Mouse (Mus musculus) ES-E14 (cell line): Measurements from ENCODE around the gene Fkbp10. TPM values are rescaled to one million over a fixed set of nuclear protein-coding genes. Genes with fewer than 3 reads are reported as not detected.
A peak's percentile ranks its signal among the peaks of the same experiment; 100 is the strongest.

Experiments used
- DNase-seq: peaks from one replicate; pipeline ENCODE4 v3.0.0-alpha.2; 2013; ENCODE audit warnings: low read depth, low spot score
- H3K27ac ChIP-seq: 2 replicates; pipeline ENCODE4 v1.5.1; 2012; ENCODE audit warnings: low read depth, mild to moderate bottlenecking, low read length, moderate library complexity, mixed read lengths; ENCODE audit not compliant: poor library complexity, insufficient read depth, severe bottlenecking
- H3K36me3 ChIP-seq: 2 replicates; pipeline ENCODE4 v1.6.1; 2012; ENCODE audit warnings: mild to moderate bottlenecking, low read length, moderate library complexity, mixed read lengths; ENCODE audit not compliant: control insufficient read depth, poor library complexity, insufficient read depth, severe bottlenecking
- H3K4me1 ChIP-seq, 2 experiments: fragments of 150-350 bp in 1 of 2; sonication (generic) in 1 of 2; 2 replicates each; pipeline ENCODE4 v1.6.1; 2012; ENCODE audit warnings: low read length in 2 of 2, mild to moderate bottlenecking in 1 of 2, mixed read lengths in 1 of 2; ENCODE audit not compliant: control insufficient read depth in 2 of 2, insufficient read depth in 2 of 2, poor library complexity in 1 of 2
- H3K4me3 ChIP-seq, 2 experiments: fragments of 150-350 bp in 1 of 2; sonication (generic) in 1 of 2; 2 replicates each; pipeline ENCODE4 v1.5.1; 2012; ENCODE audit warnings: low read length in 2 of 2, low read depth in 1 of 2, mild to moderate bottlenecking in 1 of 2, mixed read lengths in 1 of 2; ENCODE audit not compliant: insufficient read depth in 1 of 2, poor library complexity in 1 of 2, severe bottlenecking in 1 of 2
- H3K9ac ChIP-seq: 2 replicates; pipeline ENCODE4 v1.6.1; 2012; ENCODE audit warnings: low read depth, mild to moderate bottlenecking, low read length, mixed read lengths; ENCODE audit not compliant: poor library complexity, insufficient read depth, severe bottlenecking
- H3K9me3 ChIP-seq: fragments of 150-350 bp; sonication (generic); 2 replicates; pipeline ENCODE4 v1.6.1; 2012; ENCODE audit warnings: low read depth, mild to moderate bottlenecking, low read length; ENCODE audit not compliant: control insufficient read depth, insufficient read depth
- CHD2 ChIP-seq: IDR thresholded peaks from 2 replicates; pipeline ENCODE4 v1.6.1; 2014; ENCODE audit warnings: mild to moderate bottlenecking, low read depth, low read length, inconsistent platforms
- HCFC1 ChIP-seq: IDR thresholded peaks from 2 replicates; pipeline ENCODE4 v1.6.1; 2012; ENCODE audit warnings: low read length, inconsistent platforms, borderline replicate concordance; ENCODE audit not compliant: insufficient read depth
- MAFK ChIP-seq: IDR thresholded peaks from 2 replicates; pipeline ENCODE4 v1.6.1; 2014; ENCODE audit warnings: mild to moderate bottlenecking, low read depth, low read length, inconsistent platforms; ENCODE audit not compliant: insufficient read depth
- ZC3H11A ChIP-seq: IDR thresholded peaks from 2 replicates; pipeline ENCODE4 v1.6.1; 2012; ENCODE audit warnings: low read depth, mild to moderate bottlenecking, inconsistent platforms, low read length, borderline replicate concordance
- ZNF384 ChIP-seq: IDR thresholded peaks from 2 replicates; pipeline ENCODE4 v1.6.1; 2012; ENCODE audit warnings: low read depth, low read length, inconsistent platforms
- in situ Hi-C, 2 experiments: fragments of 600-800 bp; cut with MboI; formaldehyde crosslinking; loops; one replicate each; pipeline ENCODE4 v1.15.1; 2025; ENCODE audit warnings: low sequenced_read_pairs in 2 of 2, inconsistent platforms in 1 of 2; ENCODE audit not compliant: unreplicated experiment in 2 of 2
- total RNA-seq: library from RNA; depleted of rRNA; stranded (reverse); fragments of 300-350 nt; gene quantifications from 2 replicates; pipeline ENCODE4 v1.2.3, GENCODE M21; 2012

Fkbp10 gene
- total RNA-seq, 1 experiment = 73.3 TPM

DNA sequence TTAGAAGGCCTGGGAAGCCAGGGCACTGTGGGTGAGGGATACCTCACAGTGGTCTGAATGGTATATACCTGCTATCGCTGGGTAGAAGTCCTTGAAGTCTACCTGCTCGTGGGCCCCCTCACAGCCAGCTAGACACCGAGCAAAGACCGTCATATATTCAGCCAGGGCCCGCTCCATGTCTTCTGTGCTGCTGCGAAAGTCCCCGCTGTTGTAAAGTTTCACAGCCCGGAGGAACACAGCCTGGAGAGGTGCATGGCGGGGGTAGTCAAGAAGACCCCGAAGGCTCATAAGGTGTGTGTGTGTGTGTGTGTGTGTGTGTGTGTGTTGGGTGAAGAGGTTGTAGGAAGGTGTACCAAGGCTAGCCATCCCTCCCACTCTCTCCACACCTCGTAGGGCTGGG lies 2.0 kb upstream of the Fkbp10 start:
- no peak for DNase-seq
- in situ Hi-C loops = no loop called here
- peak overlapping the region; percentile 69 to 73 for H3K4me3 ChIP-seq
- H3K9me3 ChIP-seq = no peaks in the 10 kb centered on the region
- no peak overlapping the region for H3K27ac ChIP-seq
- H3K9ac ChIP-seq = peak overlapping the region; percentile 71; the same call in 1 of the 2 replicates
- H3K36me3 ChIP-seq = peaks cover 2% of the 10 kb centered on the region; the same call in 1 of the 2 replicates
- peaks cover 2 to 26% of the 10 kb centered on the region in 2 experiments; a peak in 3 of 4 replicates for H3K4me1 ChIP-seq
- TF ChIP-seq ZC3H11A (no peak), MAFK (no peak), CHD2 (no peak), HCFC1 (no peak), ZNF384 (no peak)

- in situ Hi-C loops = no loop called here
- peak within 1 kb of the TSS; percentile 69 to 73 for H3K4me3 ChIP-seq
Observed at GRCm38 (mm10) chr11:100414021-100414913, 1.2 kb upstream of the Fkbp10 start, which contains the start of gene P3h4. P3h4 (minus strand) TSS chr11:100414836.

GRCm38 (mm10) chr11:100421537-100421936 lies 6.0 kb downstream of the Fkbp10 start:
- Histone ChIP-seq H3K36me3 (peaks cover 5% of the 10 kb centered on the region; the same call in 1 of the 2 replicates), H3K9ac (no peak overlapping the region), H3K27ac (no peak overlapping the region), H3K4me1 (peaks cover 0 to 18% of the 10 kb centered on the region in 2 experiments; a peak in 1 of 4 replicates), H3K4me3 (no peak overlapping the region), H3K9me3 (no peaks in the 10 kb centered on the region)
- TF ChIP-seq CHD2 = no peak
- no peak for TF ChIP-seq ZNF384
- TF ChIP-seq HCFC1 = no peak
- TF ChIP-seq ZC3H11A = no peak
- TF ChIP-seq MAFK = no peak
- no peak for DNase-seq
- in situ Hi-C loops = no loop called here

More at GRCm38 (mm10) chr11:100414021-100414913, 1.2 kb upstream of the Fkbp10 start, which contains the start of gene P3h4:
- peak within 1 kb of the TSS; percentile 71 for H3K9ac ChIP-seq
- peaks cover 2 to 24% of the 10 kb centered on the region in 2 experiments; a peak in 3 of 4 replicates for H3K4me1 ChIP-seq
- no peak for TF ChIP-seq CHD2
- no peak for TF ChIP-seq ZNF384
- no peak for DNase-seq
- no peaks in the 10 kb centered on the region for H3K36me3 ChIP-seq
- H3K9me3 ChIP-seq = no peaks in the 10 kb centered on the region
- H3K27ac ChIP-seq = peak within 1 kb of the TSS; percentile 9; the same call in 1 of the 2 replicates

DNA sequence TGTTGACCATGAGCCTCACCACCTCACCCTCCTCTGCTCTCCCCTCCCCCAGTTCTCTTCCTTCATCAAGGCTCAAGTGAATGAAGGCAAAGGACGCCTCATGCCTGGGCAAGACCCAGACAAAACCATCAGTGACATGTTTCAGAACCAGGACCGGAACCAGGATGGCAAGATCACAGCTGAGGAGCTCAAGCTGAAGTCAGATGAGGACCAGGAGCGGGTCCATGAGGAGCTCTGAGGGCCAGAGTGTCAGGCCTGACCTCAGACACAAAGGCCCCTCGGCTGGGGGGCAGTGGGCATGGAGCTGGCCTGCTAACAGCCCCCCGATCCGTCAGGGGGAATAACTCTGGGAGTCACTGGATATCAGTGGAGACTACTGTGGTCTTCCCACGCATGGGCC lies 8.3 kb downstream of the Fkbp10 start:
- TF ChIP-seq MAFK (no peak), ZNF384 (no peak), ZC3H11A (no peak), HCFC1 (no peak), CHD2 (no peak)
- no peak overlapping the region for H3K27ac ChIP-seq
- H3K9me3 ChIP-seq = no peaks in the 10 kb centered on the region
- in situ Hi-C loops = no loop called here
- H3K36me3 ChIP-seq = peaks cover 5% of the 10 kb centered on the region; the same call in 1 of the 2 replicates
- H3K9ac ChIP-seq = no peak overlapping the region
- no peak for DNase-seq
- peaks cover 0 to 18% of the 10 kb centered on the region in 2 experiments; a peak in 1 of 4 replicates for H3K4me1 ChIP-seq
- H3K4me3 ChIP-seq = no peak overlapping the region
